Mouse (Mus musculus) liver, embryonic 14.5 days (tissue): Measurements from ENCODE around the gene Cd274. TPM values are rescaled to one million over a fixed set of nuclear protein-coding genes. Genes with fewer than 3 reads are reported as not detected.

Experiments used
- ATAC-seq: fragments of 200-750 bp; cut with Nextera tagmentation; 2 replicates; pipeline ENCODE4 v1.8.0; 2017; ENCODE audit warnings: moderate number of reproducible peaks, mild to moderate bottlenecking, moderate library complexity; ENCODE audit not compliant: insufficient read depth
- DNase-seq, 3 experiments: peaks; one replicate each; pipeline ENCODE4 v3.0.0-alpha.2; 2012 to 2013; ENCODE audit warnings: low read depth in 3 of 3, low spot score in 3 of 3
- H3K27ac ChIP-seq: fragments of 300-500 bp; sonication (generic); 2 replicates; pipeline ENCODE4 v1.5.1; 2014; ENCODE audit warnings: moderate library complexity, mild to moderate bottlenecking, control low read depth, inconsistent platforms
- H3K27me3 ChIP-seq: fragments of 300-500 bp; sonication (generic); 2 replicates; pipeline ENCODE4 v1.6.1; 2014; ENCODE audit warnings: mild to moderate bottlenecking, low read length, moderate library complexity; ENCODE audit not compliant: control insufficient read depth, insufficient read depth
- H3K36me3 ChIP-seq: fragments of 300-500 bp; sonication (generic); replicated peaks from 2 replicates; pipeline ENCODE4 v1.6.1; 2014; ENCODE audit warnings: low read depth; ENCODE audit not compliant: control insufficient read depth, insufficient read depth
- H3K4me1 ChIP-seq, 2 experiments: fragments of 200-500 bp in 1 of 2; fragments of 300-500 bp in 1 of 2; sonication (generic) in 1 of 2; replicated peaks; 2 replicates each; pipeline ENCODE4 v1.6.1; 2012 to 2014; ENCODE audit warnings: antibody characterized with exemption in 1 of 2, inconsistent platforms in 1 of 2, low read length in 1 of 2; ENCODE audit not compliant: control insufficient read depth in 2 of 2, insufficient read depth in 2 of 2
- H3K4me2 ChIP-seq: fragments of 300-500 bp; sonication (generic); 2 replicates; pipeline ENCODE4 v1.6.1; 2014; ENCODE audit warnings: low read depth, mild to moderate bottlenecking, control low read depth, moderate library complexity
- H3K4me3 ChIP-seq, 2 experiments: fragments of 200-500 bp in 1 of 2; fragments of 300-500 bp in 1 of 2; sonication (generic) in 1 of 2; 2 replicates each; pipeline ENCODE4 v1.5.1; 2012 to 2014; ENCODE audit warnings: low read depth in 2 of 2, low read length in 2 of 2, mild to moderate bottlenecking in 2 of 2, control low read depth in 1 of 2, inconsistent platforms in 1 of 2, moderate library complexity in 1 of 2; ENCODE audit not compliant: insufficient read depth in 1 of 2
- H3K9ac ChIP-seq: fragments of 300-500 bp; sonication (generic); replicated peaks from 2 replicates; pipeline ENCODE4 v1.6.1; 2014; ENCODE audit warnings: mild to moderate bottlenecking, control low read depth, moderate library complexity
- H3K9me3 ChIP-seq: fragments of 300-500 bp; sonication (generic); 2 replicates; pipeline ENCODE4 v1.6.1; 2016; ENCODE audit warnings: low read length, mixed read lengths; ENCODE audit not compliant: control insufficient read depth
- CTCF ChIP-seq: IDR thresholded peaks from 2 replicates; pipeline ENCODE4 v1.5.1; 2016; ENCODE audit warnings: antibody characterized with exemption, low read depth, control low read depth
- EP300 ChIP-seq: IDR thresholded peaks from 2 replicates; pipeline ENCODE4 v1.6.1; 2016; ENCODE audit warnings: antibody characterized with exemption, low read depth
- WGBS: fragments of 180-500 bp; shearing (Covaris S2); extraction: QIAGEN DNeasy Blood & Tissue Kit; methylation state at CpG from one replicate; pipeline ENCODE4 v1.1.7; 2014; ENCODE audit not compliant: insufficient replicate concordance; 5-methylcytosine and 5-hydroxymethylcytosine counted together
- polyA plus RNA-seq, 2 experiments: library from polyadenylated mRNA; depleted of rRNA in 1 of 2; stranded (reverse) in 1 of 2; unstranded in 1 of 2; fragments of >200 nt; fragmentation: Nextera tagmentation in 1 of 2; extraction: Ambion mirVana in 1 of 2; gene quantifications; 2 replicates each; pipeline versions ENCODE4 v1.2.1 to v1.2.3; 2012 to 2014

Cd274 gene
- polyA plus RNA-seq, 2 experiments, result 0.10 to 0.75 TPM

- no peaks in the 10 kb centered on the region for H3K9me3 ChIP-seq
- no peaks in the 10 kb centered on the region for H3K36me3 ChIP-seq
- ATAC-seq (no peak), DNase-seq (no peak)
- H3K4me2 ChIP-seq, result no peak overlapping the region
- peaks cover 3 to 8% of the 10 kb centered on the region in 2 experiments; a peak in 2 of 4 replicates for H3K4me1 ChIP-seq
- no peaks in the 10 kb centered on the region for H3K27me3 ChIP-seq
- H3K9ac ChIP-seq, result no peak overlapping the region
- TF ChIP-seq EP300 (no peak), CTCF (no peak)
- H3K4me3 ChIP-seq, result no peak overlapping the region
- 79% methylated on average over 11 of the region's 11 CpGs for WGBS
- H3K27ac ChIP-seq, result no peak overlapping the region
Measured at GRCm38 (mm10) chr19:29373438-29373837, 6.2 kb downstream of the Cd274 start.

- Histone ChIP-seq H3K9ac (no peak overlapping the region), H3K27me3 (no peaks in the 10 kb centered on the region), H3K4me1 (peaks cover 0 to 5% of the 10 kb centered on the region in 2 experiments; a peak in 1 of 4 replicates), H3K27ac (no peak overlapping the region), H3K4me2 (no peak overlapping the region), H3K4me3 (no peak overlapping the region), H3K9me3 (no peaks in the 10 kb centered on the region), H3K36me3 (no peaks in the 10 kb centered on the region)
- ATAC-seq (no peak), DNase-seq (no peak)
- 80% methylated on average over 9 of the region's 9 CpGs for WGBS
- no peak for TF ChIP-seq CTCF
- TF ChIP-seq EP300, result no peak
Measured at GRCm38 (mm10) chr19:29374947-29375346, 7.7 kb downstream of the Cd274 start.

- Histone ChIP-seq H3K36me3 (no peaks in the 10 kb centered on the region), H3K9me3 (no peaks in the 10 kb centered on the region), H3K27ac (no peak overlapping the region), H3K4me2 (no peak overlapping the region), H3K9ac (no peak overlapping the region), H3K4me3 (no peak overlapping the region), H3K4me1 (peaks cover 0 to 9% of the 10 kb centered on the region in 2 experiments; a peak in 2 of 4 replicates), H3K27me3 (no peaks in the 10 kb centered on the region)
- TF ChIP-seq CTCF (no peak), EP300 (no peak)
- DNase-seq (no peak), ATAC-seq (no peak)
- 66% methylated on average over 3 of the region's 3 CpGs for WGBS
Measured at GRCm38 (mm10) chr19:29376382-29376781, 9.1 kb downstream of the Cd274 start.

GRCm38 (mm10) chr19:29379839-29380603 is 12.8 kb downstream of the Cd274 start:
- no peak overlapping the region for H3K4me3 ChIP-seq
- H3K27ac ChIP-seq, result no peak overlapping the region
- H3K4me1 ChIP-seq, result peaks cover 0 to 7% of the 10 kb centered on the region in 2 experiments; a peak in 1 of 4 replicates
- WGBS, result 69% methylated on average over 14 of the region's 14 CpGs
- TF ChIP-seq EP300 (no peak), CTCF (no peak)
- H3K9ac ChIP-seq, result no peak overlapping the region
- no peaks in the 10 kb centered on the region for H3K9me3 ChIP-seq
- H3K27me3 ChIP-seq, result no peaks in the 10 kb centered on the region
- no peak overlapping the region for H3K4me2 ChIP-seq
- H3K36me3 ChIP-seq, result no peaks in the 10 kb centered on the region
- ATAC-seq (no peak), DNase-seq (no peak)

GRCm38 (mm10) chr19:29383368-29383767 is 16.1 kb downstream of the Cd274 start:
- no peaks in the 10 kb centered on the region for H3K9me3 ChIP-seq

More at GRCm38 (mm10) chr19:29383368-29383767, 16.1 kb downstream of the Cd274 start:
- Histone ChIP-seq H3K4me1 (peaks cover 0 to 10% of the 10 kb centered on the region in 2 experiments; a peak in 2 of 4 replicates), H3K27me3 (no peaks in the 10 kb centered on the region), H3K4me3 (no peak overlapping the region), H3K4me2 (no peak overlapping the region), H3K27ac (no peak overlapping the region), H3K36me3 (no peaks in the 10 kb centered on the region), H3K9ac (no peak overlapping the region)
- no peak for ATAC-seq
- no peak for DNase-seq
- no peak for TF ChIP-seq EP300
- TF ChIP-seq CTCF, result no peak
- WGBS, result 81% methylated on average over 5 of the region's 5 CpGs
